Mouse (Mus musculus) ES-Bruce4 (cell line): ENCODE results near the gene Flii. TPM values are rescaled to one million over a fixed set of nuclear protein-coding genes. Genes with fewer than 3 reads are reported as not detected.

ENCODE experiments used
- H3K27ac ChIP-seq: 2 replicates; pipeline ENCODE4 v1.5.1; 2012; ENCODE audit warnings: low read length, inconsistent platforms; ENCODE audit not compliant: insufficient read depth
- H3K27me3 ChIP-seq: 2 replicates; pipeline ENCODE4 v1.6.1; 2012; ENCODE audit warnings: mild to moderate bottlenecking, low read length, inconsistent platforms; ENCODE audit not compliant: control insufficient read depth, poor library complexity, insufficient read depth, severe bottlenecking
- H3K36me3 ChIP-seq: 2 replicates; pipeline ENCODE4 v1.6.1; 2012; ENCODE audit warnings: inconsistent platforms, mild to moderate bottlenecking, low read length, moderate library complexity; ENCODE audit not compliant: control insufficient read depth, poor library complexity, insufficient read depth, severe bottlenecking
- H3K4me1 ChIP-seq: one replicate; pipeline ENCODE4 v1.8.1; 2011; ENCODE audit warnings: low read length; ENCODE audit not compliant: control insufficient read depth, insufficient read depth
- H3K4me3 ChIP-seq: 2 replicates; pipeline ENCODE4 v1.5.1; 2011; ENCODE audit warnings: low read depth, mild to moderate bottlenecking, low read length
- H3K9ac ChIP-seq: 2 replicates; pipeline ENCODE4 v1.6.1; 2012; ENCODE audit warnings: low read depth, mild to moderate bottlenecking, inconsistent platforms; ENCODE audit not compliant: poor library complexity, severe bottlenecking
- H3K9me3 ChIP-seq: replicated peaks from 2 replicates; pipeline ENCODE4 v1.6.1; 2012; ENCODE audit warnings: mild to moderate bottlenecking, low read length, inconsistent platforms; ENCODE audit not compliant: control insufficient read depth, poor library complexity, insufficient read depth, severe bottlenecking
- CTCF ChIP-seq: IDR thresholded peaks from one replicate; pipeline ENCODE4 v1.8.1; 2011; ENCODE audit warnings: low read depth, low read length
- EP300 ChIP-seq: IDR thresholded peaks from 2 replicates; pipeline ENCODE4 v1.6.1; 2011; ENCODE audit warnings: low read depth, low read length; ENCODE audit not compliant: insufficient read depth
- POLR2A ChIP-seq: IDR thresholded peaks from one replicate; pipeline ENCODE4 v1.8.1; 2011; ENCODE audit warnings: low read length; ENCODE audit not compliant: insufficient read depth
- polyA plus RNA-seq: library from polyadenylated mRNA; stranded (reverse); fragments of >200 nt; gene quantifications from 2 replicates; pipeline ENCODE4 v1.2.4, GENCODE M21; 2011; ENCODE audit warnings: low read depth; ENCODE audit not compliant: missing spikeins, insufficient read depth, insufficient read length

Flii gene
- polyA plus RNA-seq, 1 experiment, result 52.5 TPM

- no peak for TF ChIP-seq EP300
- no peak for TF ChIP-seq POLR2A
- TF ChIP-seq CTCF, result no peak
- Histone ChIP-seq H3K36me3 (peaks cover 5% of the 10 kb centered on the region; the same call in 1 of the 2 replicates), H3K27ac (no peak overlapping the region), H3K9ac (no peak overlapping the region), H3K27me3 (no peaks in the 10 kb centered on the region), H3K9me3 (no peaks in the 10 kb centered on the region), H3K4me3 (no peak overlapping the region), H3K4me1 (peaks cover 2% of the 10 kb centered on the region)
Observed at GRCm38 (mm10) chr11:60706076-60706475, 21.0 kb downstream of the Flii start.

- no peak overlapping the region for H3K4me3 ChIP-seq
- H3K27ac ChIP-seq, result no peak overlapping the region
- TF ChIP-seq EP300 (no peak), CTCF (no peak), POLR2A (no peak)
- H3K9ac ChIP-seq, result no peak overlapping the region
- H3K4me1 ChIP-seq, result peaks cover 6% of the 10 kb centered on the region
- H3K36me3 ChIP-seq, result peaks cover 5% of the 10 kb centered on the region; the same call in 1 of the 2 replicates
- H3K9me3 ChIP-seq, result no peaks in the 10 kb centered on the region
- no peaks in the 10 kb centered on the region for H3K27me3 ChIP-seq
Observed at GRCm38 (mm10) chr11:60705255-60705654, 21.8 kb downstream of the Flii start.

DNA sequence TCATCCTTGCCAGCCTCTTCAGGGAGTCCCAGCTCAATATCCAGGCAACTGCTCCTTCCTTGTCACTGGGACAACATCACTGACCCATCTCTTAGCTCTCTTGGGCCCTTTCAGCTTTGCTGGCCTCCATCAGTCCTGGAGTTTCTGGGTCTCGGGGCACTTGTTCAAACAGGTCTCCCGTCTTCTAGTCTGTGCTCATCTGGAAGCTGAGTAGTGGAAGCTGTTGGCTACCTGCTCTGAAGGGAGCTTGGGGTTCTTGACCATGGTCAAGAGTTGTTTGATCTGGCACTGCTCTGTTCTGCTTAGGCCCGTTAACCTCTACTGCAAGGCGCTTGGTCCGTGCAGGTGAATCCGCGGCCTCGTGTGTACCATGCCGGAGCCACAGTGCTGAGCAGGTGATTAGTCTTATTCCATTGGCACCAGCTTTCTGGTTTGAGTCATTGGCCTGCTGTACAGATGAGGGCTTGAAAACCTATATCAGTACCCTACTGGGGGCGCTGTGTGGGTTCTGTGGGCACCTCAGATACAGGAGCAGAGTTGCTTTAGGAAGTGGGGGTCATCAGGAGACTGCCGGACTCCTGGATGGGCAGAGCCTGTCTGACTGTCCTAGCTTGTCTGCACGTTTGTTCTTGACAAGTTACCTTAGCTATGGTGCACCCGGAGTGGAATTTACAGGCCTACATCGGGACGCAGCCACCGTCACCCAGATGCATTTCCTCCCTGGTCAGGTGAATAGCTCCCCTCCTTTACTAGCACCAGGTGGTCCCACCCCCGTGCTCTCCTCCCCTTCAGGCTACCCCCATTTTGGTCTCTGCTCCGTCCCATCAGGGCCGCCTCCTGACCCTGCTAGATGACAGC is 22.8 kb downstream of the Flii start:
- H3K27me3 ChIP-seq, result no peaks in the 10 kb centered on the region
- TF ChIP-seq EP300 (no peak), CTCF (no peak), POLR2A (no peak)
- no peak overlapping the region for H3K4me3 ChIP-seq
- H3K4me1 ChIP-seq, result peaks cover 6% of the 10 kb centered on the region
- H3K9ac ChIP-seq, result no peak overlapping the region
- H3K27ac ChIP-seq, result no peak overlapping the region
- no peaks in the 10 kb centered on the region for H3K9me3 ChIP-seq
- H3K36me3 ChIP-seq, result peaks cover 5% of the 10 kb centered on the region; the same call in 1 of the 2 replicates

GRCm38 (mm10) chr11:60703131-60703530 is 23.9 kb downstream of the Flii start:
- H3K27ac ChIP-seq, result no peak overlapping the region
- H3K4me1 ChIP-seq, result peaks cover 6% of the 10 kb centered on the region
- H3K36me3 ChIP-seq, result peaks cover 5% of the 10 kb centered on the region; the same call in 1 of the 2 replicates
- TF ChIP-seq EP300 (no peak), POLR2A (no peak), CTCF (peak; percentile 93)
- H3K4me3 ChIP-seq, result no peak overlapping the region
- no peak overlapping the region for H3K9ac ChIP-seq
- H3K27me3 ChIP-seq, result no peaks in the 10 kb centered on the region
- no peaks in the 10 kb centered on the region for H3K9me3 ChIP-seq

DNA sequence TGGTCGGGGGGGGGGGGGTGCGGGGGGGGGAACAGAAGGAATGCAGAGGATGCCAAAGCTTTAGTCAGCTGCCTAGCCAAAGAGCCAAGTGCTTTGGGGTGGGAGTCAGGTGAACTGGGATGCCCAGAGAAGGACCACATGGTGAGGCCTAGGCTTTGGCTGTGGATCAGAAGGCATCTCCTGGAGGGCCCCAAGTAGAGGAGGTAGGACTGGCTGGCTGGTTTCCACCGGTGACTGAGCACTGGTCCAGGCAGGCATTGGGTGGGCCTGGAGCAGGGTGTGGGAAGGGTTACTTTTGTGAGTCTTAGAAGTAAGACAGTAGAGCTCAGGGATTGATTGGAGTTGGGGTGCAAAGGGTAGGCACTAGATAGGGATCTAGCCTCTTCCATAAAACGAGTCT is 25.5 kb downstream of the Flii start:
- no peak overlapping the region for H3K9ac ChIP-seq
- H3K4me1 ChIP-seq, result peaks cover 6% of the 10 kb centered on the region
- TF ChIP-seq CTCF (no peak), EP300 (no peak), POLR2A (no peak)
- no peaks in the 10 kb centered on the region for H3K9me3 ChIP-seq
- H3K36me3 ChIP-seq, result 0 out of 2 replicates have a peak, but pooled peaks cover under 1% of the 10 kb centered on the region
- no peak overlapping the region for H3K27ac ChIP-seq
- H3K4me3 ChIP-seq, result no peak overlapping the region
- no peaks in the 10 kb centered on the region for H3K27me3 ChIP-seq
